Mouse (Mus musculus) CH12.LX (cell line): ENCODE data around the gene Fam169b.

Experiments
- CTCF ChIP-seq, 2 experiments: IDR thresholded peaks in 1 of 2; conservative IDR thresholded peaks in 1 of 2; 2 replicates each; pipeline ENCODE4 v1.5.1; 2011 to 2012; ENCODE audit warnings: low read depth in 2 of 2, low read length in 2 of 2, improper control_type of control experiment in 1 of 2, inconsistent platforms in 1 of 2, mild to moderate bottlenecking in 1 of 2, moderate library complexity in 1 of 2
- EP300 ChIP-seq: IDR thresholded peaks from 2 replicates; pipeline ENCODE4 v1.6.1; 2011; ENCODE audit warnings: low read length, improper control_type of control experiment
- JUN ChIP-seq: IDR thresholded peaks from 2 replicates; pipeline ENCODE4 v1.6.1; 2011; ENCODE audit warnings: low read depth, mild to moderate bottlenecking, low read length, improper control_type of control experiment, moderate library complexity; ENCODE audit not compliant: insufficient read depth
- MAX ChIP-seq: IDR thresholded peaks from 2 replicates; pipeline ENCODE4 v1.6.1; 2011; ENCODE audit warnings: low read length, improper control_type of control experiment
- MXI1 ChIP-seq: IDR thresholded peaks from 2 replicates; pipeline ENCODE4 v1.6.1; 2011; ENCODE audit warnings: mild to moderate bottlenecking, low read depth, low read length, improper control_type of control experiment
- POLR2A ChIP-seq: IDR thresholded peaks from 2 replicates; pipeline ENCODE4 v1.6.1; 2011; ENCODE audit warnings: low read depth, mild to moderate bottlenecking, improper control_type of control experiment, low read length
- SIN3A ChIP-seq: IDR thresholded peaks from 2 replicates; pipeline ENCODE4 v1.6.1; 2012; ENCODE audit warnings: low read length, improper control_type of control experiment, inconsistent platforms
- SMC3 ChIP-seq: IDR thresholded peaks from 2 replicates; pipeline ENCODE4 v1.6.1; 2011; ENCODE audit warnings: low read depth, low read length, improper control_type of control experiment
- ZKSCAN1 ChIP-seq: IDR thresholded peaks from 2 replicates; pipeline ENCODE4 v1.6.1; 2012; ENCODE audit warnings: low read depth, inconsistent platforms, low read length, improper control_type of control experiment, borderline replicate concordance
- ZNF384 ChIP-seq: IDR thresholded peaks from 2 replicates; pipeline ENCODE4 v1.6.1; 2012; ENCODE audit warnings: low read depth, low read length, improper control_type of control experiment, inconsistent platforms

DNA sequence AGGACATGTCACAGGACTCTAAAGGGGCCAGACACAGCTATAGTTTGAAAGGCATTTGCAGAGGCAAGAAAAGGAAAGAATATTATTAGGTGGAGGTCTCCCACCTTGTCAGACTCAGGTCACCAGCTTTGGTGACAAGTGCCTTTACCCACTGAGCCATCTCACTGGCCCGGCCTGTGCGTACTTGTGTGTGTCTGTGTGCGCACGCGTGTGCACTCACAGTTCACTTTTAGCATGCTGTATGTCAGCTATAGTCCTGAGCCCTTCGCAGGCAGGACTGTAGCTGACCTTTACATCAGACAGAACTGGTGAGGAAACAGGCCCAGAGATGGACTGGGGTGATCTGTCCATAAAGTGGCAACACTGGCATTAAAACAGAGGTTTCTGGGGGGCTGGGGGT lies 4.7 kb downstream of the Fam169b start:
- TF ChIP-seq POLR2A, result no peak
- no peak for TF ChIP-seq CTCF (conservative IDR thresholded peaks at IDR 0.05 in 1 of 2, IDR thresholded peaks at IDR 0.05 in 1 of 2; ENCODE audit: low read depth in 2 of 2, low read length in 2 of 2)
- TF ChIP-seq EP300, result no peak
- no peak for TF ChIP-seq JUN
- TF ChIP-seq SMC3, result no peak
- TF ChIP-seq SIN3A, result no peak
- TF ChIP-seq MAX, result no peak
- no peak for TF ChIP-seq ZNF384
- TF ChIP-seq ZKSCAN1, result no peak
- TF ChIP-seq MXI1, result no peak
